Mouse (Mus musculus): ENCODE measurements around the gene Dhrs11. TPM values are rescaled to one million over a fixed set of nuclear protein-coding genes. Genes with fewer than 3 reads are reported as not detected.

The Dhrs11 gene
- polyA plus RNA-seq, 1 experiment from 2014 or later = 43.5 TPM

DNA sequence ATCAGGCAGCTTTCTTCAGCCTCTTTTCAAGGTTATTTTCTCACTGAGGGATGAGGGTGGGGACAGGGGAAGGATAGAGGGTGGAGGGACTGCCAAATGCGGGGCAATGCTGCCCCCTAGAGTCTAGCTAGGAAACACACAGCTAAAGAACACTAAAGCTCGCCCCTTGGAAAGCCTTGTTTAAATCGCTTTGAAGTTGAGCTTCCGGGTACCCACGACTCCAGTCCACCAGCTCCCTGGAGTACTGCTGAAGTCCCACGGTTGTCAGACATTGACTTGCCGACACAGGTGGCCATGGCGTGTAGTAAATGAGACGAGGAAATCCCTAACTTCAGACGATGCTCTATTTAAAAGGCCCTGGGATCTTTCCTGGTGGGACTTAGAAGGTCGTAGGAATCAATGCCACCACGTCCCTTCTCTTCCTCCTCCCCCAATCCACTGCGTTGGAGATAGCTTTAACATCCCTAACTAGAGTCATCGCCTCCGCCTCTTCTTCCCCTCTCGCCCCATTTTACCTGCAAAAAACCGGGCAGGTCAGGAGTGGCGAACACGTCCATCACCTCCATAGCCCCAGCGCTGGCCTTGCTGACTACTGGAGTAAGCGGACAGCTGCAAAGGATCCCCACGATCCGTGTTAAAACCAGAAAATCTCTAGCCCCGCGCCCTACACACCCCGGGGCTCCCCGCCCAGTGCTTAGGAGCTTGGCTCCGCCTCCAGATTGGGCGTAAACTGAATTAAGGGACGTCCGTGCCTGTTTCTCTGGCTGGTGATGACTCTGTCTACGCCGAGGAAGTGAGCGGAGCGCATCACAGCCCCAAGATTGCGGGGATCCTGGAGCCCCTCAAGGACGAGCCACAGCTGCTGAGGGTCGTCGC, 10.5 kb downstream of the Dhrs11 start:
- Histone ChIP-seq H3K4me1 (ENCODE audit: control insufficient read depth, insufficient read depth, low read length) (peaks cover 13% of the 10 kb centered on the region; the same call in 1 of the 2 replicates), H3K27ac (ENCODE audit: low read depth, low read length) (peak overlapping the region; percentile 87), H3K9me3 (replicated peaks; ENCODE audit: control insufficient read depth, low read length) (no peaks in the 10 kb centered on the region), H3K4me2 (peak overlapping the region; percentile 97), H3K36me3 (ENCODE audit: control insufficient read depth, insufficient read depth, low read length) (no peaks in the 10 kb centered on the region), H3K4me3 (ENCODE audit: low read depth, low read length) (peak overlapping the region; percentile 65), H3K9ac (ENCODE audit: low read depth, low read length) (peak overlapping the region; percentile 85), H3K27me3 (ENCODE audit: control insufficient read depth, insufficient read depth, low read length) (peaks cover 5% of the 10 kb centered on the region; the same call in 1 of the 2 replicates)
- peak; percentile 60 for ATAC-seq (replicated peaks; ENCODE audit: insufficient number of reproducible peaks, low FRiP score, low TSS enrichment)
- WGBS (ENCODE audit: insufficient replicate concordance) = under 1% methylated on average over 39 of the region's 39 CpGs

DNA sequence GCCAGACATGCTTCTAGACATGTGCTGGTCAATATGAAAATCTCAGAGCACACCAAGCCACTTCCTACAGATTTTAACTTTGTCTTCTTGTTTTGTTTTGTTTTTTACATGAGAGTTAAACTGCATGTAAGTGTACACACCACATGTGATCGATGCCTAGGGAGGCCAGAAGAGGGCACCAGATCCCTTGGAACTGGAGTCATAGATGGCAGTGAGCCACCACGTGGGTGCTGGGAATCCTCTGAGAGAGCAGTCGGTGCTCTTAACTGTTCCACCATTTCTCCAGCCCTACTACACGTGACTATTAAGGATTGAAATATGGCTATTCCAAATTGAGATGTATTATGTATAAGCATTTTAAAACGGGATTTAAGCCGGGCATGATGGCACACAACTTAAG, 11.4 kb downstream of the Dhrs11 start:
- ATAC-seq (replicated peaks; ENCODE audit: insufficient number of reproducible peaks, low FRiP score, low TSS enrichment) = no peak
- Histone ChIP-seq H3K27me3 (ENCODE audit: control insufficient read depth, insufficient read depth, low read length) (peaks cover 5% of the 10 kb centered on the region; the same call in 1 of the 2 replicates), H3K9me3 (replicated peaks; ENCODE audit: control insufficient read depth, low read length) (no peaks in the 10 kb centered on the region), H3K4me1 (ENCODE audit: control insufficient read depth, insufficient read depth, low read length) (peaks cover 5% of the 10 kb centered on the region; the same call in 1 of the 2 replicates), H3K9ac (ENCODE audit: low read depth, low read length) (no peak overlapping the region), H3K4me3 (ENCODE audit: low read depth, low read length) (no peak overlapping the region), H3K4me2 (no peak overlapping the region), H3K27ac (ENCODE audit: low read depth, low read length) (no peak overlapping the region), H3K36me3 (ENCODE audit: control insufficient read depth, insufficient read depth, low read length) (no peaks in the 10 kb centered on the region)
- 77% methylated on average over 6 of the region's 6 CpGs for WGBS (ENCODE audit: insufficient replicate concordance)

DNA sequence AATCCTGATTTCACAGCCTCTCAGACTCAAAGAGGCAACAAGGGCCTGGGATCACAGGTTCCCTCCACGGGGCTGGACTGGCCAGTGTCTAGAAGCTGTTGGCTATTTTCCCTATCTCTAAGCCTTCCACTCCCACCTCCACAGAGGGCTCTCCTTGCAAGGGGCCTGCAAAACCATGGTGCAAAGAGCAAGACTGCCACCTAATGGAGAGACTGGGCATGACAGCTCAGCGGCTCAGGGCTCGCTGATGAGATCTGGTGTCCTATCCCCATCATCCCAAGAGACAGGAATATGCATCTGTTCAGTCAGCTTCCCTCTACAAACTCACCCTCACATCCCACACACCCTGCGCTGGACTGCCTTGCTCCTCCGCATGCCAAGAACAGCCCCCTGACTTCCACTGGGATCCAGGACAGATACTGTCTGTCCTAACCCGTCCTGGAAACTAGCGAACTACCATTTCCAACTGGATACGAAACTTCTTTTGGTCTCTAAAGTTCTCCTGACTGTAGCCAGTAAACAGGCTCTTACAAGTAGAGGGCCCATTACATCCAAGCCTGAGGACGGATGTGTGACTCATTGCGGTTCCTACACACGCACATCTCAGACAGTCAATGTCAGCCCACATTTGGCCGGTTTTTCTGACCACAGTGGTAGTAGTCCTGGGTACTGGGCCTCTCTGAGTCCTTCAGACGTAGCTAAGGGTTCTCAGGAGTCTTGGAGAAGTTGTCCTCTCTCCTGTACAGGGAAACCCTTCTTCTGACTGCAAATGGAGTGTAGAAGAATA, 14.9 kb downstream of the Dhrs11 start:
- H3K36me3 ChIP-seq (ENCODE audit: control insufficient read depth, insufficient read depth, low read length) = 0 out of 2 replicates have a peak, but pooled peaks cover 2% of the 10 kb centered on the region
- H3K27me3 ChIP-seq (ENCODE audit: control insufficient read depth, insufficient read depth, low read length) = no peaks in the 10 kb centered on the region
- WGBS (ENCODE audit: insufficient replicate concordance) = 51% methylated on average over 13 of the region's 13 CpGs
- no peaks in the 10 kb centered on the region for H3K9me3 ChIP-seq (replicated peaks; ENCODE audit: control insufficient read depth, low read length)
- H3K4me3 ChIP-seq (ENCODE audit: low read depth, low read length) = no peak overlapping the region
- H3K4me2 ChIP-seq = no peak overlapping the region
- no peaks in the 10 kb centered on the region for H3K4me1 ChIP-seq (ENCODE audit: control insufficient read depth, insufficient read depth, low read length)
- no peak overlapping the region for H3K27ac ChIP-seq (ENCODE audit: low read depth, low read length)
- no peak for ATAC-seq (replicated peaks; ENCODE audit: insufficient number of reproducible peaks, low FRiP score, low TSS enrichment)
- no peak overlapping the region for H3K9ac ChIP-seq (ENCODE audit: low read depth, low read length)

DNA sequence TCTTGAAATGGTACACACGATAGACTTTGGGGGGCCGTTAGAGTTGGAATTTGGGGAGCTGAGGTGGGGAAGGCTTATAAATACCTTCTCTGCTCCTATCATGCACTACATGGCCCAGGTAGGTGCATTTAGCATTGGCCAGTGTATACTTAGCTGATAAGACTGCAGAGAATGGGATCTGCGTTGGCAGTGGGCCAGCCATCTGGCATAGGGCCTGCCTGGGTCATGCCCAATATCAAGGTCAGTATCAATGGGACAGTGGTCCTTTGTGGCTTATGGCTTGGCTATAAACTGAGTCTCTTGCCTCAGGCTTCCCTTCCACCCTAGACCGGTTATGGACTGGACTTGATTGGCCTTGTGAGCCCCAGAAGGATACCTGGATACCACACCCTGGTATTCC, 24.4 kb downstream of the Dhrs11 start:
- Histone ChIP-seq H3K9me3 (replicated peaks; ENCODE audit: control insufficient read depth, low read length) (no peaks in the 10 kb centered on the region), H3K36me3 (ENCODE audit: control insufficient read depth, insufficient read depth, low read length) (no peaks in the 10 kb centered on the region), H3K4me1 (ENCODE audit: control insufficient read depth, insufficient read depth, low read length) (no peaks in the 10 kb centered on the region), H3K27me3 (ENCODE audit: control insufficient read depth, insufficient read depth, low read length) (no peaks in the 10 kb centered on the region; the same call in 1 of the 2 replicates), H3K27ac (ENCODE audit: low read depth, low read length) (no peak overlapping the region), H3K4me3 (ENCODE audit: low read depth, low read length) (no peak overlapping the region), H3K9ac (ENCODE audit: low read depth, low read length) (no peak overlapping the region), H3K4me2 (no peak overlapping the region)
- 85% methylated on average over 4 of the region's 4 CpGs for whole genome bisulfite sequencing (ENCODE audit: insufficient replicate concordance)
- ATAC-seq (replicated peaks; ENCODE audit: insufficient number of reproducible peaks, low FRiP score, low TSS enrichment) = no peak

DNA sequence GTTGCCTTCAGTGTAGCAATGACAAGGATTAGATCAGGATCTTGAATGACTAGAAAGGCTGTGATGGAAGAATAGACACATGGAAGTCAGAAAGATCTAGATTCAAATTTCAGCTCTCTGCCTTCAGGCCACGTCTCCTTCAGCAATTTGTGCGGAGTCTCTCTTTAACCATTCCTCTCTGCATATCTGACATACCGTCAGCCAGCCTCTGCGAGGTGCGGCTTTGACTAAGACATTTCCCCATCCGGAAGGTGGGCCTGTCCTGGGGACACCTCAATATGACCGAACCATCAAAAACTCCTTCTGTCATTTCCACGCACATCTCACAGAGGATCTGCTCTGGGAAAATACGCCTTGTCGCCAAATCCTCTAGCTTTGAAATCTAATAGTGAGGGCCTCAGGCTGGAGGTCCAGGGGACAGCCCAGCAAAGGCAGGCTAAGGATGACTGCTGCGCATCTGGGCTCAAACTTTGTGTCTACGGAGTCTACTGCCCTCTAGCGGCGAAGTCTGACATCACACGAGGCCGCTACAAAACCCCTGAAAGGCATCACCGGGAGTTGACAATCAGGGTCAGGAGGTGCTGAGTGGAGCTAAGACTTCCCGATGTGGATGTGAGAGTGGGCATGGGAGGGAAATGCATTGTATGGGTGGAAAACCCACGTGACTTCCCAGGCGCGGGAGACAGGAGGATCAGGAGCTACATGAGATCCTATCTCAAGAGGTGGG, 31.0 kb downstream of the Dhrs11 start:
- WGBS (ENCODE audit: insufficient replicate concordance) = 19% methylated on average over 21 of the region's 21 CpGs
- H3K4me3 ChIP-seq (ENCODE audit: low read depth, low read length) = no peak overlapping the region
- H3K9ac ChIP-seq (ENCODE audit: low read depth, low read length) = no peak overlapping the region
- H3K4me1 ChIP-seq (ENCODE audit: control insufficient read depth, insufficient read depth, low read length) = no peaks in the 10 kb centered on the region
- H3K27ac ChIP-seq (ENCODE audit: low read depth, low read length) = no peak overlapping the region
- H3K36me3 ChIP-seq (ENCODE audit: control insufficient read depth, insufficient read depth, low read length) = no peaks in the 10 kb centered on the region
- no peak overlapping the region for H3K4me2 ChIP-seq
- H3K27me3 ChIP-seq (ENCODE audit: control insufficient read depth, insufficient read depth, low read length) = peaks cover 3% of the 10 kb centered on the region
- no peaks in the 10 kb centered on the region for H3K9me3 ChIP-seq (replicated peaks; ENCODE audit: control insufficient read depth, low read length)
- no peak for ATAC-seq (replicated peaks; ENCODE audit: insufficient number of reproducible peaks, low FRiP score, low TSS enrichment)

DNA sequence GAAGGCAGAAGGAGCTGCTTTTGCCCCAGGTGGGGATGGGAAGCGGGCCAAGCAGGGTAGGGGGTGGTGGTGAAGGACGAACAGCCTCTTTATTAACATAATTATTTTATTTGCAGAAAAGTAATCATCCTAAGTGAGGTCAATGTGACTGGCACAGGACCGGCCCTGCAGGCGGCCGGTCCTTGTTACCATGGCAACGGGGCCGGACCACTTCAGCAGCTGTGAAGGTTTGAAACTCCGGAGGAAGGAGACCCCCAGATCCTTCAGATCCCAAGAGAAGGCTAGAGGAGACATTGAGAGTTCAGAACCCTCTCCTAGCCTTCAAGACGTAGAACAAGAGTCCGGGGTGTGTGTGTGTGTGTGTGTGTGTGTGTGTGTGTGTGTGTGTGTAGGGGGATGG, 31.8 kb downstream of the Dhrs11 start:
- H3K9me3 ChIP-seq (replicated peaks; ENCODE audit: control insufficient read depth, low read length) = no peaks in the 10 kb centered on the region
- no peak overlapping the region for H3K9ac ChIP-seq (ENCODE audit: low read depth, low read length)
- no peak for ATAC-seq (replicated peaks; ENCODE audit: insufficient number of reproducible peaks, low FRiP score, low TSS enrichment)
- 48% methylated on average over 10 of the region's 10 CpGs for WGBS (ENCODE audit: insufficient replicate concordance)
- H3K4me3 ChIP-seq (ENCODE audit: low read depth, low read length) = no peak overlapping the region
- peaks cover 3% of the 10 kb centered on the region for H3K27me3 ChIP-seq (ENCODE audit: control insufficient read depth, insufficient read depth, low read length)
- H3K4me2 ChIP-seq = no peak overlapping the region
- no peak overlapping the region for H3K27ac ChIP-seq (ENCODE audit: low read depth, low read length)
- no peaks in the 10 kb centered on the region for H3K36me3 ChIP-seq (ENCODE audit: control insufficient read depth, insufficient read depth, low read length)
- no peaks in the 10 kb centered on the region for H3K4me1 ChIP-seq (ENCODE audit: control insufficient read depth, insufficient read depth, low read length)

DNA sequence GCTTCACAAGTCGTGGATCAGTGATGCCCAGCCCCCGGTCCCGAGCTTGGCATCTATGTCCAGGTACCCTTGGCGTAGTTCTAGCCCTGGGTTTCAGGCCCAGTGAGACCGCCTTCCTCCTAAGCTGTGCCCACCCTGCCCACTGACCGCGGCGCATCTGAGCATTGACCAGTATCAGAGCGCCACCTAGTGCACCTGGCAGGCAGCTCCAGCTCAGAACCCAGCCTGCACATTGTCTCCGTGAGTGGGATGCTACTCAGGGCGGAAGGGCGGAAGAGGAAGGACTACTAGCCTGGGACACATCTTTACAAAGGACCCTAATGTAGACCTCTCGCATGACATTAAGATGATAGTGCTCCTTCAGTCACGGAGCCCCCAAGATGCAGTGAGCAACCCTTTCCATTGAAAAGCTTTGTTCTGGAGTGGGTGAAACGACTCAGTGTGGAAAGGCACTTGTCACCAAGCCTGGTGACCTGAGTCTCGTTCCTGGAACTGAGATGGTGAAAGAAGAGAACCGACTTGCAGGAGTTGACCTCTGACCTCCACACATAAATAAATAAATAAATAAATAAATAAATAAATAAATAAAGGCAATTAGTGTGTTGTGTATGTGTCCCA, 34.2 kb downstream of the Dhrs11 start:
- Histone ChIP-seq H3K4me3 (ENCODE audit: low read depth, low read length) (no peak overlapping the region), H3K9me3 (replicated peaks; ENCODE audit: control insufficient read depth, low read length) (no peaks in the 10 kb centered on the region), H3K36me3 (ENCODE audit: control insufficient read depth, insufficient read depth, low read length) (no peaks in the 10 kb centered on the region), H3K4me1 (ENCODE audit: control insufficient read depth, insufficient read depth, low read length) (no peaks in the 10 kb centered on the region), H3K4me2 (peak overlapping the region; percentile 30), H3K27me3 (ENCODE audit: control insufficient read depth, insufficient read depth, low read length) (peaks cover 9% of the 10 kb centered on the region), H3K27ac (ENCODE audit: low read depth, low read length) (no peak overlapping the region), H3K9ac (ENCODE audit: low read depth, low read length) (no peak overlapping the region)
- 10% methylated on average over 17 of the region's 17 CpGs for WGBS (ENCODE audit: insufficient replicate concordance)
- no peak for ATAC-seq (replicated peaks; ENCODE audit: insufficient number of reproducible peaks, low FRiP score, low TSS enrichment)

DNA sequence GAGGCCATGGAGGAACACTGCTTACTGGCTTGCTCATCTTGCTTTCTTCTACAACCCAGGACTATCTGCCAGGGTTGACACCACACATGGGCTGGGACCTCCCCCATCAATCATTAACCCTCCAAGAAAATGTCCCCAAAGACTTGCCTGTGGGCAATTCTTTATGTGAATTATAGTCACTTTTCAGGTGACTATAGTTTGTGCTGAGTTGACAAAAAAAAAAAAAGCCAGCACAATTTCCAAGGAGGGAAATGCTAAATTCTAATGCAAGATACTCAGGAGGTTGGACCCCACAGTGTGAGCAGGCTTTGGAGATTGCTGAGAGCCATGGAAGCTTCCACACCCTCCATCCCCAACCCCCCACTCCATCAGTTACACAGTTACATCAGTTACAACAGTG, 35.2 kb downstream of the Dhrs11 start:
- H3K4me2 ChIP-seq = no peak overlapping the region
- H3K4me1 ChIP-seq (ENCODE audit: control insufficient read depth, insufficient read depth, low read length) = no peaks in the 10 kb centered on the region
- no peaks in the 10 kb centered on the region for H3K9me3 ChIP-seq (replicated peaks; ENCODE audit: control insufficient read depth, low read length)
- H3K36me3 ChIP-seq (ENCODE audit: control insufficient read depth, insufficient read depth, low read length) = no peaks in the 10 kb centered on the region
- no peak overlapping the region for H3K9ac ChIP-seq (ENCODE audit: low read depth, low read length)
- H3K27ac ChIP-seq (ENCODE audit: low read depth, low read length) = no peak overlapping the region
- no peak for ATAC-seq (replicated peaks; ENCODE audit: insufficient number of reproducible peaks, low FRiP score, low TSS enrichment)
- no peak overlapping the region for H3K4me3 ChIP-seq (ENCODE audit: low read depth, low read length)
- H3K27me3 ChIP-seq (ENCODE audit: control insufficient read depth, insufficient read depth, low read length) = peaks cover 11% of the 10 kb centered on the region
